Mouse (Mus musculus): ENCODE data around the gene Atp2a2. TPM values are rescaled to one million over a fixed set of nuclear protein-coding genes. Genes with fewer than 3 reads are reported as not detected.

The Atp2a2 gene
- polyA plus RNA-seq, 1 experiment, result 1.3 TPM

- H3K4me1 ChIP-seq (ENCODE audit: control insufficient read depth), result no peaks in the 10 kb centered on the region
- no peaks in the 10 kb centered on the region for H3K27me3 ChIP-seq (ENCODE audit: control insufficient read depth)
- H3K9me3 ChIP-seq (ENCODE audit: control insufficient read depth, low read length), result no peaks in the 10 kb centered on the region
- no peaks in the 10 kb centered on the region for H3K36me3 ChIP-seq (ENCODE audit: control insufficient read depth)
- no peak overlapping the region for H3K4me3 ChIP-seq (replicated peaks)
- TF ChIP-seq TAL1 (IDR thresholded peaks at IDR 0.05; ENCODE audit: low read length) (no peak), GATA1 (IDR thresholded peaks at IDR 0.05; ENCODE audit: low read length) (no peak)
Observed at GRCm38 (mm10) chr5:122524244-122524643, 22.2 kb upstream of the Atp2a2 start.

- TF ChIP-seq TAL1 (IDR thresholded peaks at IDR 0.05; ENCODE audit: low read length) (no peak), GATA1 (IDR thresholded peaks at IDR 0.05; ENCODE audit: low read length) (no peak)
- Histone ChIP-seq H3K4me3 (replicated peaks) (no peak overlapping the region), H3K27me3 (ENCODE audit: control insufficient read depth) (peaks cover 5% of the 10 kb centered on the region), H3K9me3 (ENCODE audit: control insufficient read depth, low read length) (no peaks in the 10 kb centered on the region), H3K4me1 (ENCODE audit: control insufficient read depth) (no peaks in the 10 kb centered on the region), H3K36me3 (ENCODE audit: control insufficient read depth) (no peaks in the 10 kb centered on the region)
Observed at GRCm38 (mm10) chr5:122521130-122521473, 19.1 kb upstream of the Atp2a2 start.

- Histone ChIP-seq H3K9me3 (ENCODE audit: control insufficient read depth, low read length) (no peaks in the 10 kb centered on the region), H3K27me3 (ENCODE audit: control insufficient read depth) (peaks cover 5% of the 10 kb centered on the region), H3K36me3 (ENCODE audit: control insufficient read depth) (no peaks in the 10 kb centered on the region), H3K4me3 (replicated peaks) (no peak overlapping the region), H3K4me1 (ENCODE audit: control insufficient read depth) (no peaks in the 10 kb centered on the region)
- TF ChIP-seq TAL1 (IDR thresholded peaks at IDR 0.05; ENCODE audit: low read length) (no peak), GATA1 (IDR thresholded peaks at IDR 0.05; ENCODE audit: low read length) (no peak)
Observed at GRCm38 (mm10) chr5:122520254-122521129, 18.5 kb upstream of the Atp2a2 start.

- Histone ChIP-seq H3K4me3 (replicated peaks) (no peak overlapping the region), H3K27me3 (ENCODE audit: control insufficient read depth) (peaks cover 9% of the 10 kb centered on the region), H3K36me3 (ENCODE audit: control insufficient read depth) (no peaks in the 10 kb centered on the region), H3K4me1 (ENCODE audit: control insufficient read depth) (peaks cover 2% of the 10 kb centered on the region), H3K9me3 (ENCODE audit: control insufficient read depth, low read length) (no peaks in the 10 kb centered on the region)
- TF ChIP-seq GATA1 (IDR thresholded peaks at IDR 0.05; ENCODE audit: low read length) (no peak), TAL1 (IDR thresholded peaks at IDR 0.05; ENCODE audit: low read length) (no peak)
Observed at GRCm38 (mm10) chr5:122519043-122519660, 17.1 kb upstream of the Atp2a2 start.

GRCm38 (mm10) chr5:122518247-122518646 lies 16.2 kb upstream of the Atp2a2 start:
- H3K9me3 ChIP-seq (ENCODE audit: control insufficient read depth, low read length), result no peaks in the 10 kb centered on the region
- peaks cover 13% of the 10 kb centered on the region for H3K27me3 ChIP-seq (ENCODE audit: control insufficient read depth)
- H3K36me3 ChIP-seq (ENCODE audit: control insufficient read depth), result no peaks in the 10 kb centered on the region
- peaks cover 8% of the 10 kb centered on the region for H3K4me1 ChIP-seq (ENCODE audit: control insufficient read depth)
- no peak for TF ChIP-seq TAL1 (IDR thresholded peaks at IDR 0.05; ENCODE audit: low read length)
- no peak overlapping the region for H3K4me3 ChIP-seq (replicated peaks)

GRCm38 (mm10) chr5:122516901-122517300 lies 14.9 kb upstream of the Atp2a2 start:
- TF ChIP-seq TAL1 (IDR thresholded peaks at IDR 0.05; ENCODE audit: low read length), result no peak
- no peak for TF ChIP-seq GATA1 (IDR thresholded peaks at IDR 0.05; ENCODE audit: low read length)
- H3K4me1 ChIP-seq (ENCODE audit: control insufficient read depth), result peaks cover 8% of the 10 kb centered on the region
- H3K4me3 ChIP-seq (replicated peaks), result no peak overlapping the region
- H3K9me3 ChIP-seq (ENCODE audit: control insufficient read depth, low read length), result no peaks in the 10 kb centered on the region
- no peaks in the 10 kb centered on the region for H3K36me3 ChIP-seq (ENCODE audit: control insufficient read depth)
- H3K27me3 ChIP-seq (ENCODE audit: control insufficient read depth), result peaks cover 13% of the 10 kb centered on the region

DNA sequence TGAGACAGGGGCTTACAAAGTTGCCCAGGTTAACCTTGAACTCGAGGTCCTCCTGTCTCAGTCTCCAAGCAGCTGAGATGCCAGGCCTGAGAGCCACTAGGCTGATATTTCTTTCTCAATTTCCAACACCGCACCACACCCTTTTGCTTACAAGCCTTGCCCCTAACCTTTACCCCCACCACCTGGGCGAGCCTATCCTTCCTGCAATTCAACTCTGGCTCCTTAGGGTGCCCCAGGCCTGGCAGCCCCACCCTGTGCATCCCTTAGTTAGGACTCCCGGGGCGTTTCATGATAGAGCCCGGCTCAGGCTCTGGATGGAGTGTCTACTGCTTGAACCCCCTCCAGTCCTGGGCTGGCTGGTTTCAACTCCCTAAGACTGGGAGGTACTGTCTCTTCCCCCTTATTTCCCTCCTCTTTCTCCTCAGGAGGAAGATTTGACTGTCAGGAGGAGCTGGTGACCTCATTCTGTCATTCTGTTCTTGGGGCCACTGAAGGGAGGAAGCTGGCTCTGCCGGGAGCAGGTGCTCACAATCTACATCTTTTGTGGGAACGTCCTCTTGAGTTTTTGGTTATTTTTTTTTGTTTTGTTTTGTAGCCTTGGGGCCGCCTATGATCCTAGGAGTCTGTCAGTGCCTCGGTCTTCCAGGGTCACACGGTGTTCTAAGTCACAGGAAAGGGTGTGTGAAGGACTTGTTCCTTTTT lies 14.2 kb upstream of the Atp2a2 start:
- H3K4me3 ChIP-seq (replicated peaks), result no peak overlapping the region
- H3K27me3 ChIP-seq (ENCODE audit: control insufficient read depth), result peaks cover 19% of the 10 kb centered on the region
- H3K9me3 ChIP-seq (ENCODE audit: control insufficient read depth, low read length), result no peaks in the 10 kb centered on the region
- TF ChIP-seq GATA1 (IDR thresholded peaks at IDR 0.05; ENCODE audit: low read length), result no peak
- TF ChIP-seq TAL1 (IDR thresholded peaks at IDR 0.05; ENCODE audit: low read length), result no peak
- peaks cover 8% of the 10 kb centered on the region for H3K4me1 ChIP-seq (ENCODE audit: control insufficient read depth)
- no peaks in the 10 kb centered on the region for H3K36me3 ChIP-seq (ENCODE audit: control insufficient read depth)

DNA sequence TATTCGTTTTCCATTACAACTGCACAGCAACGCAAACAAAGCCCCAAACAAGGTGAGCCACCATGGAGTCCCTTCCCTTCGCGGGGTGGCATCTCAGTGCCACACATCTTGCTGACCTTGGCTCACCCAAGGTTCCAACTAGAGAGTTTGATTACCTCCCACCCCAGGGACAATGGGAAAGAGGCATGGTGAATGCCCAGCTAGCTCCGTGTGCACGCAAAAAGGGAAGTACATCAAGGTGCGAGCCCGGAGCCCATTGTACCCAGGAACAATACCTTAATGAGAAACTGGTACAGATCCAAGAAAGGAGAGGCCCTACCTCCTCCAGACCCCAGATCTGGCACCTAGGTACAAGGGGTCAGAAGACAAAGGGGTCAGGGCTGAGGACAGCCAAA lies 12.1 kb upstream of the Atp2a2 start:
- peaks cover 8% of the 10 kb centered on the region for H3K4me1 ChIP-seq (ENCODE audit: control insufficient read depth)
- no peak overlapping the region for H3K4me3 ChIP-seq (replicated peaks)
- no peaks in the 10 kb centered on the region for H3K36me3 ChIP-seq (ENCODE audit: control insufficient read depth)
- peaks cover 22% of the 10 kb centered on the region for H3K27me3 ChIP-seq (ENCODE audit: control insufficient read depth)
- TF ChIP-seq GATA1 (IDR thresholded peaks at IDR 0.05; ENCODE audit: low read length) (no peak), TAL1 (IDR thresholded peaks at IDR 0.05; ENCODE audit: low read length) (no peak)
- no peaks in the 10 kb centered on the region for H3K9me3 ChIP-seq (ENCODE audit: control insufficient read depth, low read length)
